Mouse (Mus musculus) neural tube, embryonic 11.5 days (tissue): Measurements from ENCODE around the gene Ccdc141. TPM values are rescaled to one million over a fixed set of nuclear protein-coding genes. Genes with fewer than 3 reads are reported as not detected.

Source experiments
- ATAC-seq: fragments of 200-750 bp; cut with Nextera tagmentation; 2 replicates; pipeline ENCODE4 v1.8.0; 2017; ENCODE audit warnings: moderate number of reproducible peaks, mild to moderate bottlenecking, moderate TSS enrichment, moderate library complexity; ENCODE audit not compliant: insufficient read depth, low FRiP score, low TSS enrichment
- DNase-seq: peaks from one replicate; pipeline ENCODE4 v3.0.0-alpha.2; 2015; ENCODE audit warnings: low spot score
- H3K27ac ChIP-seq: fragments of 300-500 bp; sonication (generic); 2 replicates; pipeline ENCODE4 v1.5.1; 2014; ENCODE audit warnings: low read depth, mild to moderate bottlenecking, low read length
- H3K27me3 ChIP-seq: fragments of 300-500 bp; sonication (generic); 2 replicates; pipeline ENCODE4 v1.6.1; 2014; ENCODE audit warnings: mild to moderate bottlenecking, low read length, mixed read lengths; ENCODE audit not compliant: control insufficient read depth, insufficient read depth
- H3K36me3 ChIP-seq: fragments of 300-500 bp; sonication (generic); 2 replicates; pipeline ENCODE4 v1.6.1; 2014; ENCODE audit warnings: mild to moderate bottlenecking, low read length, moderate library complexity, mixed read lengths; ENCODE audit not compliant: control insufficient read depth, insufficient read depth
- H3K4me1 ChIP-seq: fragments of 300-500 bp; sonication (generic); 2 replicates; pipeline ENCODE4 v1.6.1; 2014; ENCODE audit warnings: low read length, mixed read lengths; ENCODE audit not compliant: control insufficient read depth, insufficient read depth
- H3K4me2 ChIP-seq: fragments of 300-500 bp; sonication (generic); 2 replicates; pipeline ENCODE4 v1.6.1; 2014; ENCODE audit warnings: low read depth, mild to moderate bottlenecking, moderate library complexity
- H3K4me3 ChIP-seq: fragments of 300-500 bp; sonication (generic); 2 replicates; pipeline ENCODE4 v1.5.1; 2014; ENCODE audit warnings: low read depth, low read length
- H3K9ac ChIP-seq: fragments of 300-500 bp; sonication (generic); 2 replicates; pipeline ENCODE4 v1.6.1; 2014; ENCODE audit warnings: mild to moderate bottlenecking, low read length
- H3K9me3 ChIP-seq: fragments of 300-500 bp; sonication (generic); 2 replicates; pipeline ENCODE4 v1.6.1; 2016; ENCODE audit warnings: low read length; ENCODE audit not compliant: control insufficient read depth
- WGBS: fragments of 180-500 bp; shearing (Covaris S2); extraction: QIAGEN DNeasy Blood & Tissue Kit; methylation state at CpG from one replicate; pipeline ENCODE4 v1.1.7; 2014; 5-methylcytosine and 5-hydroxymethylcytosine counted together
- polyA plus RNA-seq: library from polyadenylated mRNA; unstranded; fragments of >200 nt; fragmentation: Nextera tagmentation; extraction: Ambion mirVana; gene quantifications from 2 replicates; pipeline ENCODE4 v1.2.1, GENCODE M21; 2014

Ccdc141 gene
- polyA plus RNA-seq, 1 experiment from 2014 or later: 5.3 TPM

DNA sequence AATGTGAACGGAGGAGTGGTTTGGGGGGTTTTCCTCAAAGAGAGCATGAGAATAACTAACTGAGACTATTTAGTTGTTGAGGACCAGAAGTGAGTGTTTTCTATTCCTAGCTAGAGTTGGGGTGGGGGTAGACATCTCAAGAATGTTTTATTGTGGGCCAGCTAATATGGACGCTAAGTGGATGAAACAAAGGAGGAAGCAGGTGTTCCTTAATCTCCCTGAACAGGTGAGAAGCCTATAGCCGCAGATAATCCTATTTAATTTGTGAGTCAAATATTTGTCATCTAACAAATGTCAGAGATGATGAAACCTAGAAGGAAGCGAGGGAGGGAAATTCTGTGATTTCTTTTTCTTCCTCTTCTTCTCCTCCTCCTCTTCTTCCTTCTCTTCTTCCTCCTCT is 60.1 kb downstream of the Ccdc141 start:
- Histone ChIP-seq H3K27ac (no peak overlapping the region), H3K36me3 (no peaks in the 10 kb centered on the region), H3K27me3 (no peaks in the 10 kb centered on the region), H3K4me3 (no peak overlapping the region), H3K4me1 (no peaks in the 10 kb centered on the region), H3K9ac (no peak overlapping the region), H3K4me2 (no peak overlapping the region), H3K9me3 (no peaks in the 10 kb centered on the region)
- DNase-seq: no peak
- ATAC-seq: no peak
- 88% methylated on average over 4 of the region's 4 CpGs for WGBS

GRCm38 (mm10) chr2:77109506-77110123 is 60.8 kb downstream of the Ccdc141 start:
- Histone ChIP-seq H3K9me3 (no peaks in the 10 kb centered on the region), H3K4me1 (no peaks in the 10 kb centered on the region), H3K4me3 (no peak overlapping the region), H3K27ac (no peak overlapping the region), H3K27me3 (no peaks in the 10 kb centered on the region), H3K4me2 (no peak overlapping the region), H3K36me3 (no peaks in the 10 kb centered on the region), H3K9ac (no peak overlapping the region)
- 88% methylated on average over 8 of the region's 8 CpGs for WGBS
- ATAC-seq (no peak), DNase-seq (no peak)

DNA sequence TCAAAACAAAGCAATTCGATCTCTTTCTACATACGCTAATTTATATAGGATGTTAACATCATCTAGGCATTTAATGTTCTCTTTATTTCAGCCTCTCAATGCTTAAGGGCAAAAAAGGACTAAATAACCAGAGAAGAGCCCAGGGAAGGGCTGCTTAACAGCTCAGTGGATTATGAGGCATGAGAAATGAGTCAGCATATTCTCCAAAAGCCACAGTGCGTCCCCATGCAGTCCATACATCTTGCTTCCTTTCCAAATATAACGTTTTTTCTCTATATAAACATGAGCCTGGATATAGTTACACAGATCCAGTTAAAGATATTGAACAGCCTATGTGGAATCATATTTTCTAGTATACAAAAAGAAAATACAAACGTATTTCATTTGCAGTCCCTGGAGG is 61.9 kb downstream of the Ccdc141 start:
- no peaks in the 10 kb centered on the region for H3K36me3 ChIP-seq
- no peak overlapping the region for H3K4me3 ChIP-seq
- ATAC-seq (no peak), DNase-seq (no peak)
- no peaks in the 10 kb centered on the region for H3K27me3 ChIP-seq
- no peaks in the 10 kb centered on the region for H3K4me1 ChIP-seq
- no peak overlapping the region for H3K4me2 ChIP-seq
- H3K9ac ChIP-seq: no peak overlapping the region
- WGBS: 90% methylated on average over 5 of the region's 5 CpGs
- H3K9me3 ChIP-seq: no peaks in the 10 kb centered on the region
- H3K27ac ChIP-seq: no peak overlapping the region

DNA sequence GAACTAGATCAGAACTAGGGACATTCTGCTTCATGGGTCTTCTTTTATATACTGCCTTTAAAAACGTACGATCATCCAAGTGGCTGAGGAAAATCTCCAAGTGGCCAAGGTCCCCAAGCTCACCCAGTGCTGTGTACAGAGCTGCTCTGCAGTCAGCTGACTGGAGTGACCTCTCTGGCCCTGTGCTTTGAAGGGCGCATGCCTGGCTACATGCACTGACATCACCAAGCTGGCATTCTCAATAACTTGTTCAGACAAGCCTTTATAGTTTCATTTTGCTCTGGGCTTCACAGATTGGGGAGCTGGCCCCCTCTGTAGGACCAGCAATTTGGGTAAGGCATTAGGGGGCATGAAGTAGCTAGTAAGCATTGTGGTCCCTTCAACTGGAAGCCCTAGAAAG is 64.3 kb downstream of the Ccdc141 start:
- H3K4me2 ChIP-seq: no peak overlapping the region
- DNase-seq (no peak), ATAC-seq (no peak)
- H3K4me3 ChIP-seq: no peak overlapping the region
- H3K9me3 ChIP-seq: no peaks in the 10 kb centered on the region
- H3K27ac ChIP-seq: no peak overlapping the region
- H3K9ac ChIP-seq: no peak overlapping the region
- no peaks in the 10 kb centered on the region for H3K27me3 ChIP-seq
- 95% methylated on average over 3 of the region's 3 CpGs for WGBS
- no peaks in the 10 kb centered on the region for H3K4me1 ChIP-seq
- H3K36me3 ChIP-seq: no peaks in the 10 kb centered on the region

GRCm38 (mm10) chr2:77105006-77105715 is 65.3 kb downstream of the Ccdc141 start:
- Histone ChIP-seq H3K36me3 (no peaks in the 10 kb centered on the region), H3K27ac (no peak overlapping the region), H3K9ac (no peak overlapping the region), H3K27me3 (no peaks in the 10 kb centered on the region), H3K4me3 (no peak overlapping the region), H3K4me2 (no peak overlapping the region), H3K4me1 (no peaks in the 10 kb centered on the region), H3K9me3 (no peaks in the 10 kb centered on the region)
- WGBS: 90% methylated on average over 8 of the region's 8 CpGs
- DNase-seq (no peak), ATAC-seq (no peak)

- Histone ChIP-seq H3K4me1 (no peaks in the 10 kb centered on the region), H3K9me3 (no peaks in the 10 kb centered on the region), H3K27me3 (no peaks in the 10 kb centered on the region), H3K4me2 (no peak overlapping the region), H3K4me3 (no peak overlapping the region), H3K27ac (no peak overlapping the region), H3K36me3 (no peaks in the 10 kb centered on the region), H3K9ac (no peak overlapping the region)
- DNase-seq: no peak
- 90% methylated on average over 5 of the region's 5 CpGs for WGBS
- no peak for ATAC-seq
Observed at GRCm38 (mm10) chr2:77102516-77102915, 67.9 kb downstream of the Ccdc141 start.

DNA sequence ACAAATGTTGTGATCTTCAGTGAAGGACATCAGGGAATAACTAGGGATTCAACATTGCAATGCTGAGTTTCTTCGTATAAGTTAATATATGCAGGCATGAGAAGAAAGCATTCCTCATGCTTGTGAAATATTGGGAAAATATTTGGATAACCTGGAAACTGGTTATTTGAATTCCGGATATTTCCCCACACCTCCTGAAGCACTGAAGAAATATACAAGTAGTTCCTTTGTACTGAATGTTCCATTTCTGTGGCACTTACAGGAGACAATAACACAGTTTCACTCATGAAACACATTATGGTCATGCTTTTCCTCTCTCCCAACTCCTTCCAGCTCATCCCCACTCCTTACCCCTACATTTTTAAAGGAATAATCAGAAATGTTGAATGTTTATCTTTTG is 70.6 kb downstream of the Ccdc141 start:
- Histone ChIP-seq H3K36me3 (no peaks in the 10 kb centered on the region), H3K4me2 (no peak overlapping the region), H3K27me3 (no peaks in the 10 kb centered on the region), H3K9me3 (no peaks in the 10 kb centered on the region), H3K4me1 (no peaks in the 10 kb centered on the region), H3K4me3 (no peak overlapping the region), H3K9ac (no peak overlapping the region), H3K27ac (no peak overlapping the region)
- 87% methylated on average over 2 of the region's 2 CpGs for WGBS
- ATAC-seq: no peak
- no peak for DNase-seq

GRCm38 (mm10) chr2:77098769-77099168 is 71.7 kb downstream of the Ccdc141 start:
- H3K4me1 ChIP-seq: no peaks in the 10 kb centered on the region
- DNase-seq: no peak
- ATAC-seq: no peak
- no peaks in the 10 kb centered on the region for H3K9me3 ChIP-seq
- no peak overlapping the region for H3K27ac ChIP-seq
- no peak overlapping the region for H3K9ac ChIP-seq
- H3K27me3 ChIP-seq: no peaks in the 10 kb centered on the region
- no peaks in the 10 kb centered on the region for H3K36me3 ChIP-seq
- H3K4me3 ChIP-seq: no peak overlapping the region
- WGBS: 93% methylated on average over 3 of the region's 3 CpGs
- no peak overlapping the region for H3K4me2 ChIP-seq

- H3K9me3 ChIP-seq: no peaks in the 10 kb centered on the region
- ATAC-seq (no peak), DNase-seq (no peak)
- H3K4me2 ChIP-seq: no peak overlapping the region
- H3K36me3 ChIP-seq: no peaks in the 10 kb centered on the region
- WGBS: 95% methylated on average over 4 of the region's 4 CpGs
- no peaks in the 10 kb centered on the region for H3K27me3 ChIP-seq
- no peak overlapping the region for H3K27ac ChIP-seq
- no peak overlapping the region for H3K9ac ChIP-seq
- no peak overlapping the region for H3K4me3 ChIP-seq
- H3K4me1 ChIP-seq: no peaks in the 10 kb centered on the region
Observed at GRCm38 (mm10) chr2:77091749-77092148, 78.7 kb downstream of the Ccdc141 start.
